Mouse (Mus musculus): ENCODE data around the gene Hist1h2bf.
"Not testable (repeated sequence)": the region's sequence is repeated elsewhere in the genome, so short reads cannot be mapped to it uniquely, and the experiment has no call there.

Gene Hist1h2bf

GRCm38 (mm10) chr13:23573898-23574524, at the start of gene Hist1h2bf, which contains the start of gene Hist1h2ad:
Gene Hist1h2bf (minus strand): TSS chr13:23574196.
Gene Hist1h2ad (plus strand): TSS chr13:23574381.
- DNase-seq (ENCODE audit: low spot score in 2 of 2), result peak; percentile 91 to 93

- peak; percentile 26 to 65 for DNase-seq (ENCODE audit: low spot score in 2 of 2)
These were observed 49.0 kb upstream of the Hist1h2bf start for GRCm38 (mm10) chr13:23622861-23623450.

- peak; percentile 96 to 100 for DNase-seq (ENCODE audit: low spot score in 2 of 2)
These were observed 48.2 kb upstream of the Hist1h2bf start, which contains the start of gene Hist1h1e for GRCm38 (mm10) chr13:23622175-23622671. Gene Hist1h1e (minus strand): TSS chr13:23622558.

GRCm38 (mm10) chr13:23621532-23622174, 47.7 kb upstream of the Hist1h2bf start:
- peak; percentile 80 to 89 for DNase-seq (ENCODE audit: low spot score in 2 of 2)

GRCm38 (mm10) chr13:23620733-23621531, 46.9 kb upstream of the Hist1h2bf start, which contains the start of gene Hist1h2be:
Gene Hist1h2be (minus strand): TSS chr13:23621124.
- peak; percentile 73 to 87 for DNase-seq (ENCODE audit: low spot score in 2 of 2)

- peak in 1 of 2 experiments; percentile 58 for DNase-seq (ENCODE audit: low spot score in 2 of 2)
These were observed 46.2 kb upstream of the Hist1h2bf start for GRCm38 (mm10) chr13:23620056-23620732.

- peak in 1 of 2 experiments; percentile 38 for DNase-seq (ENCODE audit: low spot score in 2 of 2)
These were observed 37.6 kb upstream of the Hist1h2bf start for GRCm38 (mm10) chr13:23611638-23612037.

- peak in 1 of 2 experiments; percentile 29 for DNase-seq (ENCODE audit: low spot score in 2 of 2)
These were observed 36.4 kb upstream of the Hist1h2bf start for GRCm38 (mm10) chr13:23610393-23610792.

GRCm38 (mm10) chr13:23609844-23610243, 35.8 kb upstream of the Hist1h2bf start:
- peak in 1 of 2 experiments; percentile 57 for DNase-seq (ENCODE audit: low spot score in 2 of 2)

GRCm38 (mm10) chr13:23609209-23609608, 35.2 kb upstream of the Hist1h2bf start:
- DNase-seq (ENCODE audit: low spot score in 2 of 2), result peak in 1 of 2 experiments; percentile 61

- DNase-seq (ENCODE audit: low spot score in 2 of 2), result peak in 1 of 2 experiments; percentile 40
These were observed 31.1 kb upstream of the Hist1h2bf start for GRCm38 (mm10) chr13:23605052-23605451.

GRCm38 (mm10) chr13:23604452-23604851, 30.5 kb upstream of the Hist1h2bf start:
- peak in 1 of 2 experiments; percentile 28 for DNase-seq (ENCODE audit: low spot score in 2 of 2)

- peak in 1 of 2 experiments; percentile 55 for DNase-seq (ENCODE audit: low spot score in 2 of 2)
These were observed 29.2 kb upstream of the Hist1h2bf start for GRCm38 (mm10) chr13:23603182-23603699.

GRCm38 (mm10) chr13:23597957-23598356, 24.0 kb upstream of the Hist1h2bf start:
- DNase-seq (ENCODE audit: low spot score in 2 of 2), result peak; percentile 84 to 96

GRCm38 (mm10) chr13:23595622-23596372, 21.8 kb upstream of the Hist1h2bf start:
- DNase-seq (ENCODE audit: low spot score in 2 of 2), result peak; percentile 66 to 72

- no peak for DNase-seq (ENCODE audit: low spot score in 2 of 2)
These were observed 21.2 kb upstream of the Hist1h2bf start for GRCm38 (mm10) chr13:23595185-23595584.

GRCm38 (mm10) chr13:23593051-23593770, 19.2 kb upstream of the Hist1h2bf start:
- DNase-seq (ENCODE audit: low spot score in 2 of 2), result no peak

GRCm38 (mm10) chr13:23592614-23593013, 18.6 kb upstream of the Hist1h2bf start:
- no peak for DNase-seq (ENCODE audit: low spot score in 2 of 2)

- DNase-seq (ENCODE audit: low spot score in 2 of 2), result not testable (repeated sequence)
These were observed 17.9 kb upstream of the Hist1h2bf start for GRCm38 (mm10) chr13:23591886-23592285.

Data from spleen, postnatal 4 days (tissue).